Mouse (Mus musculus): ENCODE measurements around the gene Mageh1. TPM values are rescaled to one million over a fixed set of nuclear protein-coding genes. Genes with fewer than 3 reads are reported as not detected.

Mageh1 gene
- polyA plus RNA-seq, 1 experiment from 2014 or later = 86.0 TPM

Other genes with a start within 250 kb of the Mageh1 start
- gene Usp51, start 31.1 kb downstream of the Mageh1 start, polyA plus RNA-seq (2016; fragmentation: Nextera tagmentation; extraction: Ambion mirVana) = 3.3 and 5.1 TPM in 2 replicates
- gene Foxr2, start 81.2 kb upstream of the Mageh1 start, polyA plus RNA-seq (2016; fragmentation: Nextera tagmentation; extraction: Ambion mirVana) = 0.47 and 0.49 TPM in 2 replicates
- 6.3 and 9.0 TPM in 2 replicates for gene Rragb, start 102.4 kb upstream of the Mageh1 start, polyA plus RNA-seq (2016; fragmentation: Nextera tagmentation; extraction: Ambion mirVana)
- 3.0 and 5.7 TPM in 2 replicates for gene Klf8, start 199.9 kb upstream of the Mageh1 start, polyA plus RNA-seq (2016; fragmentation: Nextera tagmentation; extraction: Ambion mirVana)